Mouse (Mus musculus) E14TG2a.4 (cell line): Measurements from ENCODE around the gene C1ql1.

ENCODE experiments used
- CTCF ChIP-seq: conservative IDR thresholded peaks from 2 replicates; pipeline ENCODE4 v1.5.1; 2014; ENCODE audit warnings: low read length
- NANOG ChIP-seq: IDR thresholded peaks from 2 replicates; pipeline ENCODE4 v1.6.1; 2014; ENCODE audit warnings: borderline replicate concordance, low read length, mixed read lengths

DNA sequence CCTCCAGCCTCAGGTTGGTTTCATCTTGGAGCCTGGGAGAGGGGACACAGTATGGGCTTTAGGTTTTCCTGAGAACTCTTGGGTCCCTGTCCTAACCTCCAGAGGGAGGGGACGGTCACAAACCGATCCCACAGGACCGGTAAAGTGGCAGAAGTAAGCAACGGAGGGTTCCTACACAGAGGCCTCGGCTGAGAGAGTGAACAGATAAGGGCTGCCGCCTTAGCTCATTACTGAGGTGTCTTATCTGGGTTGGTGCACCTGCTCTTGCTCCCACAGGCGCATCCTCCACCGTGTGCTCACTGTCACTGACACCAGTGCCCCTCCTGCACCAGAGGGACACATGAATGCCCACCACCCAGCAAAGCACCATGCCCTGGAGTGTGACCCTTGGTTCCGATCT lies 50.7 kb downstream of the C1ql1 start:
- no peak for TF ChIP-seq CTCF
- no peak for TF ChIP-seq NANOG
